Mouse (Mus musculus) midbrain, embryonic 12.5 days (tissue): Measurements from ENCODE around the gene Dhrs9. TPM values are rescaled to one million over a fixed set of nuclear protein-coding genes. Genes with fewer than 3 reads are reported as not detected.

Source experiments
- ATAC-seq: fragments of 200-750 bp; cut with Nextera tagmentation; 2 replicates; pipeline ENCODE4 v1.8.0; 2017; ENCODE audit warnings: low read depth, moderate TSS enrichment, moderate library complexity; ENCODE audit not compliant: low FRiP score
- H3K27ac ChIP-seq: fragments of 300-500 bp; sonication (generic); replicated peaks from 2 replicates; pipeline ENCODE4 v1.5.1; 2016; ENCODE audit warnings: mild to moderate bottlenecking
- H3K27me3 ChIP-seq: fragments of 300-500 bp; sonication (generic); 2 replicates; pipeline ENCODE4 v1.6.1; 2016; ENCODE audit warnings: mild to moderate bottlenecking
- H3K36me3 ChIP-seq: fragments of 300-500 bp; sonication (generic); 2 replicates; pipeline ENCODE4 v1.6.1; 2016
- H3K4me1 ChIP-seq: fragments of 300-500 bp; sonication (generic); 2 replicates; pipeline ENCODE4 v1.6.1; 2016
- H3K4me2 ChIP-seq: fragments of 300-500 bp; sonication (generic); replicated peaks from 2 replicates; pipeline ENCODE4 v1.6.1; 2016; ENCODE audit warnings: mild to moderate bottlenecking, moderate library complexity
- H3K4me3 ChIP-seq: fragments of 300-500 bp; sonication (generic); 2 replicates; pipeline ENCODE4 v1.5.1; 2016; ENCODE audit warnings: mild to moderate bottlenecking
- H3K9ac ChIP-seq: fragments of 300-500 bp; sonication (generic); replicated peaks from 2 replicates; pipeline ENCODE4 v1.6.1; 2016; ENCODE audit warnings: mild to moderate bottlenecking, moderate library complexity
- H3K9me3 ChIP-seq: fragments of 300-500 bp; sonication (generic); 2 replicates; pipeline ENCODE4 v1.6.1; 2016; ENCODE audit warnings: mild to moderate bottlenecking
- WGBS: fragments of 180-500 bp; shearing (Covaris S2); methylation state at CpG from one replicate; pipeline ENCODE4 v1.1.7; 2016; 5-methylcytosine and 5-hydroxymethylcytosine counted together
- polyA plus RNA-seq: library from polyadenylated mRNA; unstranded; fragments of >200 nt; fragmentation: Nextera tagmentation; extraction: Ambion mirVana; gene quantifications from 2 replicates; pipeline ENCODE4 v1.2.1, GENCODE M21; 2016

The Dhrs9 gene
- polyA plus RNA-seq, 1 experiment from 2014 or later = not detected

GRCm38 (mm10) chr2:69393947-69394346 is 13.7 kb downstream of the Dhrs9 start:
- H3K4me2 ChIP-seq = no peak overlapping the region
- H3K4me3 ChIP-seq = no peak overlapping the region
- H3K4me1 ChIP-seq = no peaks in the 10 kb centered on the region
- H3K36me3 ChIP-seq = no peaks in the 10 kb centered on the region
- 82% methylated on average over 2 of the region's 2 CpGs for WGBS
- no peaks in the 10 kb centered on the region for H3K9me3 ChIP-seq
- H3K9ac ChIP-seq = no peak overlapping the region
- no peak overlapping the region for H3K27ac ChIP-seq
- H3K27me3 ChIP-seq = no peaks in the 10 kb centered on the region
- ATAC-seq = no peak

DNA sequence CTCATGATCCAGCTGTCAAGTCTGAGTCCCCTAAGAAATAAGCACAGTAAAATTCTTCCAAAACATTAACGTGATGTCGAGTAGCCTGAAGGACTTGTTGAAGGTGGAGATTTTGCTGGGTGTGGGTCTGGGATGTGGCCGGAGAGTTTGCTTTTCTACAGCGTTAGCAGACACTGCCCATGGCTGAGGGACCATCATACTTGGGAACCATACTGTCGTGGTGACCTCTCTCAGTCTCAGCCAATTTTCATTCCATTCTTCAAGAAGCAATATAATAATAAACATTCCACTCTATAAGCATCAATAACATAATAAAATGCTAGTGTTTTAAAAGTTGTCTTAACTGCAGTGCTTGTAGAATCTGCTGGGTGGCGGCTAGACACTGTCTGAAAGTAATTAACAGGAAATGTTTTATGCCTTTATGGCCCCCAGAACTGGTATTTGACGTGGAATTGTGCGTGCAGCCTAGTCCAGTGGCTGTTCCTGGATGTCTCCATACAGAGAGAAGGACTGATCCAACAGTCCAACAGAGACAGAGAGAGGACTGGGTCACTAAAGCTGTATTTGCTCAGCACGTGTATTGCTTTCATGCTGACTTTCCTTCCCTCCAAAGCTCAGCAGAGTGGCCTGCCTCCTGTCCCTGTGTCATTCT is 15.5 kb downstream of the Dhrs9 start:
- Histone ChIP-seq H3K4me3 (no peak overlapping the region), H3K9me3 (no peaks in the 10 kb centered on the region), H3K27me3 (no peaks in the 10 kb centered on the region), H3K9ac (no peak overlapping the region), H3K36me3 (no peaks in the 10 kb centered on the region), H3K4me2 (no peak overlapping the region), H3K4me1 (no peaks in the 10 kb centered on the region), H3K27ac (no peak overlapping the region)
- ATAC-seq = no peak
- 82% methylated on average over 9 of the region's 9 CpGs for WGBS

GRCm38 (mm10) chr2:69396760-69397435 is 16.7 kb downstream of the Dhrs9 start:
- no peak for ATAC-seq
- Histone ChIP-seq H3K4me2 (no peak overlapping the region), H3K27me3 (no peaks in the 10 kb centered on the region), H3K36me3 (no peaks in the 10 kb centered on the region), H3K9me3 (no peaks in the 10 kb centered on the region), H3K4me1 (no peaks in the 10 kb centered on the region), H3K4me3 (no peak overlapping the region), H3K27ac (no peak overlapping the region), H3K9ac (no peak overlapping the region)
- 88% methylated on average over 12 of the region's 12 CpGs for whole genome bisulfite sequencing

DNA sequence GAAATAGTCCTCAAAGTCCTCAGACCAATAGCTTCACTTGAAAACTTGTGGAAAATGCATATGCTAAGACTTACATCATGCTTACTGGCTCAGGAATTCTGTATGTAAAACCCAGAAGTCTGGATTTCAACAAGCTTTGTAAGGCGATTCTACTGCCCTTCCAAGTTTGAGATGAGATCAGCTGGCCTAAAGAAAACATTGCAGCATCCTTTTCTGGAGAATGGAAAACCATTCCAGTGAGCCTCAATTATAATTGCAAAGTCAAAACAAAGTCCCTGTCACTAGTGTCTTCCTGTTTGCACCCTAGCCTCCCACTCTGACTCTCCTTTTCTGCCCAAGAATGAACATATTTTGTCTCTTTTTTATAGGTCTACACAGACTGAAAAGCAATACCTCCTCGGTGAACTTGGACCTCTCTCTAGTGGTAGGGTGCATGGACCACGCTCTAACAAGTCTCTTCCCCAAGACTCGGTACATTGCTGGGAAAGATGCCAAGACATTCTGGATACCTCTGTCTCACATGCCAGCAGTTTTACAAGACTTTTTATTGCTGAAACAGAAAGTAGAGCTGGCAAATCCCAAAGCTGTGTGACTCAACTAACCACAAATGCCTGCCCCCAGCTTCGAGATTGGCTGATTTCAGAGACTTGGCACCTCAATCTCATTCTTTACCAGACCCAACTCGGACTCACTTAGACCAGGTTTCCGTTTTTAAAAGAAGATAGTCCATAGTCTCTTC is 20.8 kb downstream of the Dhrs9 start:
- Histone ChIP-seq H3K4me3 (no peak overlapping the region), H3K9ac (no peak overlapping the region), H3K36me3 (no peaks in the 10 kb centered on the region), H3K4me1 (no peaks in the 10 kb centered on the region), H3K27ac (no peak overlapping the region), H3K9me3 (no peaks in the 10 kb centered on the region), H3K27me3 (no peaks in the 10 kb centered on the region), H3K4me2 (no peak overlapping the region)
- ATAC-seq = no peak
- 87% methylated on average over 7 of the region's 7 CpGs for WGBS

- Histone ChIP-seq H3K4me1 (no peaks in the 10 kb centered on the region), H3K4me2 (no peak overlapping the region), H3K9ac (no peak overlapping the region), H3K4me3 (no peak overlapping the region), H3K27me3 (no peaks in the 10 kb centered on the region), H3K9me3 (no peaks in the 10 kb centered on the region), H3K36me3 (no peaks in the 10 kb centered on the region), H3K27ac (no peak overlapping the region)
- WGBS = 92% methylated on average over 6 of the region's 6 CpGs
- ATAC-seq = no peak
Observed at GRCm38 (mm10) chr2:69401891-69402290, 21.6 kb downstream of the Dhrs9 start.

- 80% methylated on average over 7 of the region's 7 CpGs for WGBS
Observed at GRCm38 (mm10) chr2:69402309-69402708, 22.1 kb downstream of the Dhrs9 start.

DNA sequence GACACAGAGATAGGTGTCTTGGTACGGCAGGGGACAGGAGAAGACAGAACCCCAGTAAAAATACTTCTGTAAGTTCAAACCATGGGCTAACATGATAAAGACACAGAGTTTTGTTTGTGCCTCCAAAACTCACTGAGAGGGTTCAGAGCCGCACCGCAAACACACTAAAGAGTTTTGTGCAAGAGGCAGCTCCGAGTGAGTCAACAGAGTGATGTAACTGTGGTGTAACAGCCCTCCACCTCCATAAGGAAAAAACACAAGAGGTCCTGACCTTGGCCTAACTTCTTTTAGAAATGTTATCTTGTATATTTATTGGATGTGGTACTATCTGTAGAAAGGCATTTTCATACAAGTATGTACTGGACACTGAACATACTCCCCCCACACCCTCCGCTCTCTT is 25.4 kb downstream of the Dhrs9 start:
- Histone ChIP-seq H3K4me3 (no peak overlapping the region), H3K27me3 (no peaks in the 10 kb centered on the region), H3K9ac (no peak overlapping the region), H3K36me3 (no peaks in the 10 kb centered on the region), H3K27ac (no peak overlapping the region), H3K9me3 (no peaks in the 10 kb centered on the region), H3K4me1 (no peaks in the 10 kb centered on the region), H3K4me2 (no peak overlapping the region)
- WGBS = 93% methylated on average over 5 of the region's 5 CpGs
- ATAC-seq = no peak

More at GRCm38 (mm10) chr2:69402309-69402708, 22.1 kb downstream of the Dhrs9 start:
- H3K27me3 ChIP-seq = no peaks in the 10 kb centered on the region
- no peak overlapping the region for H3K4me2 ChIP-seq
- H3K4me3 ChIP-seq = no peak overlapping the region
- H3K9ac ChIP-seq = no peak overlapping the region
- H3K4me1 ChIP-seq = no peaks in the 10 kb centered on the region
- no peak overlapping the region for H3K27ac ChIP-seq
- ATAC-seq = no peak
- H3K36me3 ChIP-seq = no peaks in the 10 kb centered on the region
- H3K9me3 ChIP-seq = no peaks in the 10 kb centered on the region

DNA sequence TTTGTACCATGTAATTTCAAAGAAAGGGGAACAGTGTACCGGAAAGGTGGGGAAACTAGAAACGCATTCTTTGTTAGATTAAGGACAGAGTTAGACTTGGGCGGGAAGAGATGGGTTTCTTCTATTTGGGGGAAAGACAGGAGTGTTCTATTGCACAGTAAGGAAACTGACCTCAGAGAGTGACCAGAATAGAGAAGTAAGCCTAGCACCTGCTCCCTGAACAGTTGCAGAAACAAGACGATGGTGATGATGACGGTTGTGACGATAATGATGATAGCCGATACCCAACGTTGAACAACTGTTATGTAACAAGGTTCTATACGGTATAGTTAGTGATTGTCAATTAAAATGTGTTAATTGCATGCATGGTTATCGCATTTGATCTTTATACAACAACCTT is 34.3 kb downstream of the Dhrs9 start:
- no peak for ATAC-seq
- Histone ChIP-seq H3K4me3 (no peak overlapping the region), H3K4me1 (peaks cover 23% of the 10 kb centered on the region), H3K27me3 (peaks cover 45% of the 10 kb centered on the region), H3K36me3 (no peaks in the 10 kb centered on the region), H3K27ac (no peak overlapping the region), H3K9me3 (no peaks in the 10 kb centered on the region), H3K4me2 (no peak overlapping the region), H3K9ac (no peak overlapping the region)
- 96% methylated on average over 10 of the region's 10 CpGs for WGBS

- ATAC-seq = no peak
- no peak overlapping the region for H3K4me2 ChIP-seq
- no peaks in the 10 kb centered on the region for H3K9me3 ChIP-seq
- H3K4me1 ChIP-seq = peaks cover 23% of the 10 kb centered on the region
- H3K9ac ChIP-seq = no peak overlapping the region
- no peaks in the 10 kb centered on the region for H3K36me3 ChIP-seq
- H3K27me3 ChIP-seq = peaks cover 50% of the 10 kb centered on the region
- 94% methylated on average over 6 of the region's 6 CpGs for WGBS
- H3K27ac ChIP-seq = no peak overlapping the region
- no peak overlapping the region for H3K4me3 ChIP-seq
Observed at GRCm38 (mm10) chr2:69415070-69415469, 34.8 kb downstream of the Dhrs9 start.

DNA sequence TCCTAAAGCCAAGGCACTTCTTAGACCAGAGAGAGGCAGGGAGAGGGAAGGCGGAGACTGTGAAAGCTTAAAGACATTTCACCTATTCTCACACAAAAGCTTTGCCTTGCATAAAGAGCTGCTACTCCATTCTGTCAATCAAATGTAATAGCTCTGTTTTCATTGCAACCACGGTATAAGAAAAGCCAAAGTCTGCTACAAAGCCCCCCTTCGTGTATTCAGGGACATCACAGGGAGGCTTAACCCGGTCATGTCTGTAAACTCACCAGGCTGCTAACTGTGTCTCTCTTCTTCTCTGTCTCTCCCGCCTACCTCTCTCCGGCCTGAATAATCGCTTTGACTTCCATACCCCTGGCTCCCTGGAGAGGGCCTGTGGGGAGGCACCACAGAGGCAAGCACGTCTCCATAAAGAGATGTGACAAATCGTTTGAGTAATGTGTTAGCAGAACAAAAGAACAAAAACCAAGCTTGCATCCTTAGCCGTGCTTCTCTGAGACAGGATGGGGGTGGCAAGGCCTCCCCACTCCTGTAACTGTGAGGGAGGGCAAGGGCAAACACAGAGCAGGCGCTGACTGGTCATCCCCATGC is 38.1 kb downstream of the Dhrs9 start:
- Histone ChIP-seq H3K9ac (no peak overlapping the region), H3K27me3 (peaks cover 79% of the 10 kb centered on the region), H3K36me3 (no peaks in the 10 kb centered on the region), H3K4me1 (peaks cover 26% of the 10 kb centered on the region), H3K4me3 (no peak overlapping the region), H3K4me2 (peak overlapping the region; percentile 27), H3K9me3 (no peaks in the 10 kb centered on the region), H3K27ac (no peak overlapping the region)
- peak; percentile 95 for ATAC-seq
- WGBS = 1% methylated on average over 11 of the region's 11 CpGs

- H3K36me3 ChIP-seq = 0 out of 2 replicates have a peak, but pooled peaks cover 6% of the 10 kb centered on the region
- no peak overlapping the region for H3K4me3 ChIP-seq
- no peak overlapping the region for H3K4me2 ChIP-seq
- WGBS = 77% methylated on average over 5 of the region's 5 CpGs
- H3K9me3 ChIP-seq = no peaks in the 10 kb centered on the region
- ATAC-seq = no peak
- no peak overlapping the region for H3K9ac ChIP-seq
- peaks cover 39% of the 10 kb centered on the region for H3K27me3 ChIP-seq
- 0 out of 2 replicates have a peak, but pooled peaks cover 3% of the 10 kb centered on the region for H3K4me1 ChIP-seq
- no peak overlapping the region for H3K27ac ChIP-seq
Observed at GRCm38 (mm10) chr2:69424829-69425228, 44.6 kb downstream of the Dhrs9 start.

DNA sequence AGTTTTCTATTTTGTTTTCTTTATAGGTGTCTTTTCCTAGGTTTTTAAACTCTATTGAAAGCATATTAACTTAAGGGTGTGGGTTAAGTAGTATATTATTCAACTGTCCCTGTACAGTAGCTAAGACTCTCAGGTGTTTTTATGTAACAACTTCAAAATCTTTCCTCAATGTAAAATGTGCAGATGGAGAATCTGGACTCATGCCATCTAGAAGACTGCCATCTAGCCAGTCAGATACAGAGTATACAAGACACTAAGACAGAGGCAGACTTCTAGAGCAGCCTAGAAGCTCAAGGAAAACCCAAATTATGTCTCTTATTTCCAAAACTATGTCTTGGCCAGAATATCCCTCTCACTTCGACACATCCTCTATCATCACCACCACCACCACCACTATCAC is 45.8 kb downstream of the Dhrs9 start:
- 95% methylated on average over 1 of the region's 1 CpGs for WGBS
- H3K36me3 ChIP-seq = 0 out of 2 replicates have a peak, but pooled peaks cover 10% of the 10 kb centered on the region
- no peak overlapping the region for H3K4me3 ChIP-seq

More for the DNA sequence above, 45.8 kb downstream of the Dhrs9 start:
- no peak overlapping the region for H3K4me2 ChIP-seq
- no peak overlapping the region for H3K27ac ChIP-seq
- ATAC-seq = no peak
- no peaks in the 10 kb centered on the region for H3K9me3 ChIP-seq
- peaks cover 28% of the 10 kb centered on the region for H3K27me3 ChIP-seq
- 0 out of 2 replicates have a peak, but pooled peaks cover 3% of the 10 kb centered on the region for H3K4me1 ChIP-seq
- H3K9ac ChIP-seq = no peak overlapping the region
